Mouse (Mus musculus) kidney, embryonic 16.5 days (tissue): Measurements from ENCODE around the gene Ptch2. TPM values are rescaled to one million over a fixed set of nuclear protein-coding genes. Genes with fewer than 3 reads are reported as not detected.
A peak's percentile ranks its signal among the peaks of the same experiment; 100 is the strongest.

ENCODE experiments used
- ATAC-seq: fragments of 200-750 bp; cut with Nextera tagmentation; 2 replicates; pipeline ENCODE4 v1.8.0; 2017; ENCODE audit warnings: moderate TSS enrichment; ENCODE audit not compliant: low FRiP score, low TSS enrichment
- H3K27ac ChIP-seq: fragments of 300-500 bp; sonication (generic); 2 replicates; pipeline ENCODE4 v1.5.1; 2014; ENCODE audit warnings: low read length
- H3K27me3 ChIP-seq: fragments of 300-500 bp; sonication (generic); 2 replicates; pipeline ENCODE4 v1.6.1; 2014; ENCODE audit warnings: low read length, control low read depth, mixed read lengths; ENCODE audit not compliant: insufficient read depth
- H3K36me3 ChIP-seq: fragments of 300-500 bp; sonication (generic); 2 replicates; pipeline ENCODE4 v1.6.1; 2014; ENCODE audit warnings: low read length, control low read depth, mixed read lengths; ENCODE audit not compliant: insufficient read depth
- H3K4me1 ChIP-seq: fragments of 300-500 bp; sonication (generic); 2 replicates; pipeline ENCODE4 v1.6.1; 2014; ENCODE audit warnings: low read length, control low read depth, mixed read lengths; ENCODE audit not compliant: insufficient read depth
- H3K4me2 ChIP-seq: fragments of 300-500 bp; sonication (generic); replicated peaks from 2 replicates; pipeline ENCODE4 v1.6.1; 2014; ENCODE audit warnings: low read depth, low read length
- H3K4me3 ChIP-seq: fragments of 300-500 bp; sonication (generic); 2 replicates; pipeline ENCODE4 v1.5.1; 2014; ENCODE audit warnings: mild to moderate bottlenecking, low read length
- H3K9ac ChIP-seq: fragments of 300-500 bp; sonication (generic); replicated peaks from 2 replicates; pipeline ENCODE4 v1.6.1; 2014; ENCODE audit warnings: low read length
- H3K9me3 ChIP-seq: fragments of 300-500 bp; sonication (generic); 2 replicates; pipeline ENCODE4 v1.6.1; 2016; ENCODE audit warnings: low read length, control low read depth
- WGBS: fragments of 180-500 bp; shearing (Covaris S2); extraction: QIAGEN DNeasy Blood & Tissue Kit; methylation state at CpG from one replicate; pipeline ENCODE4 v1.1.7; 2014; 5-methylcytosine and 5-hydroxymethylcytosine counted together
- polyA plus RNA-seq: library from polyadenylated mRNA; unstranded; fragments of >200 nt; fragmentation: Nextera tagmentation; extraction: Ambion mirVana; gene quantifications from 2 replicates; pipeline ENCODE4 v1.2.1, GENCODE M21; 2015

Gene Ptch2
- 8.8 and 10.0 TPM in 2 replicates for polyA plus RNA-seq

GRCm38 (mm10) chr4:117095551-117096452 lies at the start of gene Ptch2:
TSS of gene Ptch2 (plus strand) at chr4:117096075.
- H3K4me3 ChIP-seq: peak within 1 kb of the TSS; percentile 64
- no peaks in the 10 kb centered on the region for H3K36me3 ChIP-seq
- peaks cover 32% of the 10 kb centered on the region for H3K4me1 ChIP-seq
- ATAC-seq: peak; percentile 90
- 1% methylated on average over 45 of the region's 50 CpGs for WGBS
- no peaks in the 10 kb centered on the region for H3K9me3 ChIP-seq
- peak within 1 kb of the TSS; percentile 88 for H3K4me2 ChIP-seq
- peak within 1 kb of the TSS; percentile 72 for H3K27ac ChIP-seq
- H3K9ac ChIP-seq: peak within 1 kb of the TSS; percentile 67
- no peaks in the 10 kb centered on the region for H3K27me3 ChIP-seq

GRCm38 (mm10) chr4:117048836-117049235 lies 47.0 kb upstream of the Ptch2 start:
- H3K9me3 ChIP-seq: no peaks in the 10 kb centered on the region
- H3K27ac ChIP-seq: no peak overlapping the region
- no peaks in the 10 kb centered on the region for H3K27me3 ChIP-seq
- H3K4me2 ChIP-seq: no peak overlapping the region
- no peak overlapping the region for H3K9ac ChIP-seq
- no peak for ATAC-seq
- H3K36me3 ChIP-seq: peaks cover 7% of the 10 kb centered on the region; the same call in 1 of the 2 replicates
- no peak overlapping the region for H3K4me3 ChIP-seq
- no peaks in the 10 kb centered on the region for H3K4me1 ChIP-seq
- 78% methylated on average over 3 of the region's 3 CpGs for WGBS

- no peak overlapping the region for H3K4me3 ChIP-seq
- no peak overlapping the region for H3K4me2 ChIP-seq
- no peaks in the 10 kb centered on the region for H3K27me3 ChIP-seq
- H3K9ac ChIP-seq: no peak overlapping the region
- ATAC-seq: no peak
- H3K36me3 ChIP-seq: peaks cover 7% of the 10 kb centered on the region; the same call in 1 of the 2 replicates
- no peak overlapping the region for H3K27ac ChIP-seq
- H3K4me1 ChIP-seq: no peaks in the 10 kb centered on the region
- WGBS: 88% methylated on average over 1 of the region's 1 CpGs
- no peaks in the 10 kb centered on the region for H3K9me3 ChIP-seq
Observed at GRCm38 (mm10) chr4:117049485-117049884, 46.4 kb upstream of the Ptch2 start.

- Histone ChIP-seq H3K4me2 (no peak overlapping the region), H3K36me3 (peaks cover 7% of the 10 kb centered on the region; the same call in 1 of the 2 replicates), H3K27me3 (no peaks in the 10 kb centered on the region), H3K9me3 (no peaks in the 10 kb centered on the region), H3K4me1 (no peaks in the 10 kb centered on the region), H3K9ac (no peak overlapping the region), H3K4me3 (no peak overlapping the region), H3K27ac (no peak overlapping the region)
- no peak for ATAC-seq
- 87% methylated on average over 4 of the region's 4 CpGs for WGBS
Observed at GRCm38 (mm10) chr4:117052626-117053025, 43.2 kb upstream of the Ptch2 start.

- Histone ChIP-seq H3K9me3 (no peaks in the 10 kb centered on the region), H3K4me3 (no peak overlapping the region), H3K4me1 (no peaks in the 10 kb centered on the region), H3K27me3 (no peaks in the 10 kb centered on the region), H3K27ac (no peak overlapping the region), H3K9ac (no peak overlapping the region), H3K4me2 (no peak overlapping the region), H3K36me3 (peaks cover 7% of the 10 kb centered on the region; the same call in 1 of the 2 replicates)
- WGBS: 89% methylated on average over 4 of the region's 4 CpGs
- ATAC-seq: no peak
Observed at GRCm38 (mm10) chr4:117053956-117054355, 41.9 kb upstream of the Ptch2 start.

- H3K27ac ChIP-seq: no peak overlapping the region
- no peak for ATAC-seq
Observed at GRCm38 (mm10) chr4:117056102-117056501, 39.8 kb upstream of the Ptch2 start.

GRCm38 (mm10) chr4:117056514-117056913 lies 39.4 kb upstream of the Ptch2 start:
- H3K36me3 ChIP-seq: peaks cover 12% of the 10 kb centered on the region; the same call in 1 of the 2 replicates
- no peaks in the 10 kb centered on the region for H3K9me3 ChIP-seq
- H3K27me3 ChIP-seq: no peaks in the 10 kb centered on the region
- no peaks in the 10 kb centered on the region for H3K4me1 ChIP-seq
- no peak for ATAC-seq
- 88% methylated on average over 2 of the region's 2 CpGs for WGBS
- no peak overlapping the region for H3K4me3 ChIP-seq
- H3K27ac ChIP-seq: no peak overlapping the region
- H3K9ac ChIP-seq: no peak overlapping the region
- no peak overlapping the region for H3K4me2 ChIP-seq

More at GRCm38 (mm10) chr4:117056102-117056501, 39.8 kb upstream of the Ptch2 start:
- no peak overlapping the region for H3K4me2 ChIP-seq
- H3K36me3 ChIP-seq: peaks cover 12% of the 10 kb centered on the region; the same call in 1 of the 2 replicates
- H3K9ac ChIP-seq: no peak overlapping the region
- no peak overlapping the region for H3K4me3 ChIP-seq
- H3K9me3 ChIP-seq: no peaks in the 10 kb centered on the region
- H3K27me3 ChIP-seq: no peaks in the 10 kb centered on the region
- no peaks in the 10 kb centered on the region for H3K4me1 ChIP-seq

GRCm38 (mm10) chr4:117058512-117058911 lies 37.4 kb upstream of the Ptch2 start:
- Histone ChIP-seq H3K9ac (no peak overlapping the region), H3K27ac (no peak overlapping the region), H3K4me3 (no peak overlapping the region), H3K4me1 (no peaks in the 10 kb centered on the region), H3K9me3 (no peaks in the 10 kb centered on the region), H3K4me2 (no peak overlapping the region), H3K27me3 (no peaks in the 10 kb centered on the region), H3K36me3 (0 out of 2 replicates have a peak, but pooled peaks cover 5% of the 10 kb centered on the region)
- 86% methylated on average over 4 of the region's 4 CpGs for WGBS
- ATAC-seq: no peak

GRCm38 (mm10) chr4:117062700-117063390 lies 33.0 kb upstream of the Ptch2 start:
- no peaks in the 10 kb centered on the region for H3K27me3 ChIP-seq
- no peak for ATAC-seq

More at GRCm38 (mm10) chr4:117062700-117063390, 33.0 kb upstream of the Ptch2 start:
- Histone ChIP-seq H3K36me3 (peaks cover 15% of the 10 kb centered on the region), H3K9me3 (no peaks in the 10 kb centered on the region), H3K4me2 (no peak overlapping the region), H3K4me1 (no peaks in the 10 kb centered on the region), H3K9ac (no peak overlapping the region), H3K27ac (no peak overlapping the region), H3K4me3 (no peak overlapping the region)
- WGBS: 54% methylated on average over 4 of the region's 4 CpGs
